Mouse (Mus musculus): ENCODE results near the gene Pklr. TPM values are rescaled to one million over a fixed set of nuclear protein-coding genes. Genes with fewer than 3 reads are reported as not detected.

Pklr gene
- polyA plus RNA-seq, 1 experiment from 2014 or later: not detected

- 53% methylated on average over 3 of the region's 3 CpGs for WGBS
These were observed 28.4 kb upstream of the Pklr start for GRCm38 (mm10) chr3:89107545-89107944.

GRCm38 (mm10) chr3:89108146-89108545, 27.8 kb upstream of the Pklr start:
- Histone ChIP-seq H3K4me3 (ENCODE audit: low read depth, low read length) (no peak overlapping the region), H3K4me2 (ENCODE audit: low read depth, low read length) (no peak overlapping the region), H3K27me3 (replicated peaks; ENCODE audit: control insufficient read depth, insufficient read depth, low read length) (no peaks in the 10 kb centered on the region), H3K27ac (replicated peaks; ENCODE audit: low read depth, low read length) (no peak overlapping the region), H3K9ac (ENCODE audit: low read depth, low read length) (no peak overlapping the region), H3K4me1 (ENCODE audit: control insufficient read depth, insufficient read depth, low read length) (no peaks in the 10 kb centered on the region), H3K9me3 (ENCODE audit: control insufficient read depth, low read length) (no peaks in the 10 kb centered on the region), H3K36me3 (ENCODE audit: control insufficient read depth, insufficient read depth, low read length) (no peaks in the 10 kb centered on the region)
- 54% methylated on average over 1 of the region's 1 CpGs for WGBS
- ATAC-seq (ENCODE audit: low read depth) (no peak), DNase-seq (ENCODE audit: low spot score) (no peak)

More at GRCm38 (mm10) chr3:89107545-89107944, 28.4 kb upstream of the Pklr start:
- Histone ChIP-seq H3K9ac (ENCODE audit: low read depth, low read length) (no peak overlapping the region), H3K4me2 (ENCODE audit: low read depth, low read length) (no peak overlapping the region), H3K27ac (replicated peaks; ENCODE audit: low read depth, low read length) (no peak overlapping the region), H3K9me3 (ENCODE audit: control insufficient read depth, low read length) (no peaks in the 10 kb centered on the region), H3K27me3 (replicated peaks; ENCODE audit: control insufficient read depth, insufficient read depth, low read length) (no peaks in the 10 kb centered on the region), H3K4me1 (ENCODE audit: control insufficient read depth, insufficient read depth, low read length) (no peaks in the 10 kb centered on the region), H3K4me3 (ENCODE audit: low read depth, low read length) (no peak overlapping the region), H3K36me3 (ENCODE audit: control insufficient read depth, insufficient read depth, low read length) (no peaks in the 10 kb centered on the region)
- ATAC-seq (ENCODE audit: low read depth) (no peak), DNase-seq (ENCODE audit: low spot score) (no peak)

GRCm38 (mm10) chr3:89113058-89113457, 22.9 kb upstream of the Pklr start:
- no peak for DNase-seq (ENCODE audit: low spot score)
- H3K4me3 ChIP-seq (ENCODE audit: low read depth, low read length): no peak overlapping the region
- H3K9me3 ChIP-seq (ENCODE audit: control insufficient read depth, low read length): peaks cover 5% of the 10 kb centered on the region; the same call in 1 of the 2 replicates
- ATAC-seq (ENCODE audit: low read depth): no peak
- H3K4me2 ChIP-seq (ENCODE audit: low read depth, low read length): no peak overlapping the region
- H3K27ac ChIP-seq (replicated peaks; ENCODE audit: low read depth, low read length): no peak overlapping the region
- no peak overlapping the region for H3K9ac ChIP-seq (ENCODE audit: low read depth, low read length)
- WGBS: 83% methylated on average over 4 of the region's 4 CpGs
- H3K27me3 ChIP-seq (replicated peaks; ENCODE audit: control insufficient read depth, insufficient read depth, low read length): no peaks in the 10 kb centered on the region
- H3K4me1 ChIP-seq (ENCODE audit: control insufficient read depth, insufficient read depth, low read length): no peaks in the 10 kb centered on the region
- H3K36me3 ChIP-seq (ENCODE audit: control insufficient read depth, insufficient read depth, low read length): no peaks in the 10 kb centered on the region

GRCm38 (mm10) chr3:89115522-89115921, 20.4 kb upstream of the Pklr start:
- DNase-seq (ENCODE audit: low spot score) (peak; percentile 22), ATAC-seq (ENCODE audit: low read depth) (0 out of 2 replicates have a peak, but pooled peaks have one; percentile 22)
- 4% methylated on average over 2 of the region's 2 CpGs for WGBS
- H3K9me3 ChIP-seq (ENCODE audit: control insufficient read depth, low read length): peaks cover 5% of the 10 kb centered on the region; the same call in 1 of the 2 replicates
- no peak overlapping the region for H3K4me2 ChIP-seq (ENCODE audit: low read depth, low read length)
- H3K4me1 ChIP-seq (ENCODE audit: control insufficient read depth, insufficient read depth, low read length): no peaks in the 10 kb centered on the region
- no peak overlapping the region for H3K4me3 ChIP-seq (ENCODE audit: low read depth, low read length)
- no peaks in the 10 kb centered on the region for H3K36me3 ChIP-seq (ENCODE audit: control insufficient read depth, insufficient read depth, low read length)
- H3K27me3 ChIP-seq (replicated peaks; ENCODE audit: control insufficient read depth, insufficient read depth, low read length): no peaks in the 10 kb centered on the region
- no peak overlapping the region for H3K27ac ChIP-seq (replicated peaks; ENCODE audit: low read depth, low read length)
- H3K9ac ChIP-seq (ENCODE audit: low read depth, low read length): no peak overlapping the region

- WGBS: 69% methylated on average over 2 of the region's 2 CpGs
- no peak for ATAC-seq (ENCODE audit: low read depth)
- H3K4me2 ChIP-seq (ENCODE audit: low read depth, low read length): no peak overlapping the region
These were observed 12.6 kb upstream of the Pklr start for GRCm38 (mm10) chr3:89123313-89123712.

GRCm38 (mm10) chr3:89124241-89124640, 11.7 kb upstream of the Pklr start:
- Histone ChIP-seq H3K9ac (ENCODE audit: low read depth, low read length) (no peak overlapping the region), H3K4me2 (ENCODE audit: low read depth, low read length) (no peak overlapping the region), H3K9me3 (ENCODE audit: control insufficient read depth, low read length) (no peaks in the 10 kb centered on the region), H3K27ac (replicated peaks; ENCODE audit: low read depth, low read length) (no peak overlapping the region), H3K4me1 (ENCODE audit: control insufficient read depth, insufficient read depth, low read length) (no peaks in the 10 kb centered on the region), H3K4me3 (ENCODE audit: low read depth, low read length) (no peak overlapping the region), H3K27me3 (replicated peaks; ENCODE audit: control insufficient read depth, insufficient read depth, low read length) (no peaks in the 10 kb centered on the region), H3K36me3 (ENCODE audit: control insufficient read depth, insufficient read depth, low read length) (no peaks in the 10 kb centered on the region)
- no peak for ATAC-seq (ENCODE audit: low read depth)
- 68% methylated on average over 3 of the region's 3 CpGs for WGBS
- no peak for DNase-seq (ENCODE audit: low spot score)

More at GRCm38 (mm10) chr3:89123313-89123712, 12.6 kb upstream of the Pklr start:
- no peaks in the 10 kb centered on the region for H3K9me3 ChIP-seq (ENCODE audit: control insufficient read depth, low read length)
- H3K27ac ChIP-seq (replicated peaks; ENCODE audit: low read depth, low read length): no peak overlapping the region
- no peaks in the 10 kb centered on the region for H3K4me1 ChIP-seq (ENCODE audit: control insufficient read depth, insufficient read depth, low read length)
- H3K36me3 ChIP-seq (ENCODE audit: control insufficient read depth, insufficient read depth, low read length): no peaks in the 10 kb centered on the region
- no peaks in the 10 kb centered on the region for H3K27me3 ChIP-seq (replicated peaks; ENCODE audit: control insufficient read depth, insufficient read depth, low read length)
- H3K9ac ChIP-seq (ENCODE audit: low read depth, low read length): no peak overlapping the region
- H3K4me3 ChIP-seq (ENCODE audit: low read depth, low read length): no peak overlapping the region
- no peak for DNase-seq (ENCODE audit: low spot score)

- no peak for ATAC-seq (ENCODE audit: low read depth)
- Histone ChIP-seq H3K27ac (replicated peaks; ENCODE audit: low read depth, low read length) (no peak overlapping the region), H3K27me3 (replicated peaks; ENCODE audit: control insufficient read depth, insufficient read depth, low read length) (no peaks in the 10 kb centered on the region), H3K4me2 (ENCODE audit: low read depth, low read length) (no peak overlapping the region), H3K9me3 (ENCODE audit: control insufficient read depth, low read length) (no peaks in the 10 kb centered on the region), H3K4me3 (ENCODE audit: low read depth, low read length) (no peak overlapping the region), H3K36me3 (ENCODE audit: control insufficient read depth, insufficient read depth, low read length) (no peaks in the 10 kb centered on the region), H3K4me1 (ENCODE audit: control insufficient read depth, insufficient read depth, low read length) (no peaks in the 10 kb centered on the region), H3K9ac (ENCODE audit: low read depth, low read length) (no peak overlapping the region)
- no peak for DNase-seq (ENCODE audit: low spot score)
- 91% methylated on average over 3 of the region's 3 CpGs for WGBS
These were observed 10.0 kb upstream of the Pklr start for GRCm38 (mm10) chr3:89125981-89126380.

GRCm38 (mm10) chr3:89129908-89130307, 6.0 kb upstream of the Pklr start:
- no peaks in the 10 kb centered on the region for H3K36me3 ChIP-seq (ENCODE audit: control insufficient read depth, insufficient read depth, low read length)
- ATAC-seq (ENCODE audit: low read depth) (no peak), DNase-seq (ENCODE audit: low spot score) (no peak)
- no peak overlapping the region for H3K27ac ChIP-seq (replicated peaks; ENCODE audit: low read depth, low read length)
- no peak overlapping the region for H3K9ac ChIP-seq (ENCODE audit: low read depth, low read length)
- no peak overlapping the region for H3K4me2 ChIP-seq (ENCODE audit: low read depth, low read length)
- no peak overlapping the region for H3K4me3 ChIP-seq (ENCODE audit: low read depth, low read length)
- WGBS: 87% methylated on average over 3 of the region's 3 CpGs
- H3K9me3 ChIP-seq (ENCODE audit: control insufficient read depth, low read length): no peaks in the 10 kb centered on the region
- no peaks in the 10 kb centered on the region for H3K4me1 ChIP-seq (ENCODE audit: control insufficient read depth, insufficient read depth, low read length)
- H3K27me3 ChIP-seq (replicated peaks; ENCODE audit: control insufficient read depth, insufficient read depth, low read length): no peaks in the 10 kb centered on the region

GRCm38 (mm10) chr3:89131816-89132215, 4.1 kb upstream of the Pklr start:
- ATAC-seq (ENCODE audit: low read depth): no peak
- Histone ChIP-seq H3K4me2 (ENCODE audit: low read depth, low read length) (peak overlapping the region; percentile 56), H3K36me3 (ENCODE audit: control insufficient read depth, insufficient read depth, low read length) (no peaks in the 10 kb centered on the region), H3K27me3 (replicated peaks; ENCODE audit: control insufficient read depth, insufficient read depth, low read length) (no peaks in the 10 kb centered on the region), H3K9ac (ENCODE audit: low read depth, low read length) (peak overlapping the region; percentile 53; the same call in 1 of the 2 replicates), H3K9me3 (ENCODE audit: control insufficient read depth, low read length) (no peaks in the 10 kb centered on the region), H3K4me1 (ENCODE audit: control insufficient read depth, insufficient read depth, low read length) (no peaks in the 10 kb centered on the region), H3K27ac (replicated peaks; ENCODE audit: low read depth, low read length) (no peak overlapping the region), H3K4me3 (ENCODE audit: low read depth, low read length) (peak overlapping the region; percentile 33)
- 33% methylated on average over 4 of the region's 4 CpGs for WGBS
- no peak for DNase-seq (ENCODE audit: low spot score)
